ENCODE assay signal across 8 mouse cellular contexts in genomic region chr8:44800827-44801273, GRCm38 (mm10).
DNase-seq lines count a peak whose midpoint lies in the region; TF ChIP-seq lines count a peak whose summit lies in the region.
"Had no signal": no experiment of that assay in that cellular context is flagged by ENCODE, and none has a peak within 500 bp of the region (broad histone marks: within the 10 kb centered on the region; RNA-seq: fewer than 3 reads in every experiment).

No protein-coding gene starts in this region.

- TF ChIP-seq CTCF in kidney, adult 2 months (conservative IDR thresholded peaks at IDR 0.05; ENCODE audit: insufficient read depth, insufficient read length, low read depth, low read length) = no peak

- peak overlapping the region; percentile 96 for H3K27ac ChIP-seq in kidney, adult 2 months (ENCODE audit: insufficient read depth, low read depth, low read length)

- peak; percentile 43 for DNase-seq in adrenal gland, postnatal 14 days
- peak; percentile 31 for DNase-seq in embryo, embryonic 11 days
- DNase-seq in kidney, adult 2 months = peak; percentile 92
- peak; percentile 20 for DNase-seq in lung, postnatal 14 days
- DNase-seq in right cerebral cortex, adult 18-20 months = no peak
- DNase-seq in cerebellum, postnatal 10 days = no peak
- no peak for DNase-seq in c-Kit-positive CD71-positive TER-119-positive erythroid progenitor cells, embryonic 14.5 days (ENCODE audit: low spot score)
- DNase-seq: cerebellum, adult 18-20 months had no signal

- no peak overlapping the region for H3K4me3 ChIP-seq in kidney, adult 2 months (ENCODE audit: insufficient read depth, low read depth, low read length)

- no peak for TF ChIP-seq POLR2A in kidney, adult 2 months (IDR thresholded peaks at IDR 0.05; ENCODE audit: low read depth, low read length)

- H3K4me1 ChIP-seq in kidney, adult 2 months (ENCODE audit: control insufficient read depth, insufficient read depth, low read length) = peaks cover 24% of the 10 kb centered on the region

- H3K36me3 ChIP-seq in kidney, adult 2 months (ENCODE audit: control insufficient read depth, insufficient read depth, low read length) = no peaks in the 10 kb centered on the region

- H3K27me3 ChIP-seq in kidney, adult 2 months (replicated peaks; ENCODE audit: control insufficient read depth, insufficient read depth, low read length) = no peaks in the 10 kb centered on the region

- 8% methylated on average over 6 of the region's 6 CpGs for WGBS in kidney, adult 2 months

Comparison
In these comparisons a context has a peak if more than half of its experiments do, and no peak if none do; other contexts are left out.
1. DNase-seq: peak in adrenal gland, postnatal 14 days (single experiment), embryo, embryonic 11 days (single experiment), kidney, adult 2 months (single experiment) and lung, postnatal 14 days (single experiment); none in right cerebral cortex, adult 18-20 months (single experiment), cerebellum, postnatal 10 days (0 of 2) and c-Kit-positive CD71-positive TER-119-positive erythroid progenitor cells, embryonic 14.5 days (single experiment).